Mouse (Mus musculus): ENCODE measurements around the gene 4930435E12Rik.

DNA sequence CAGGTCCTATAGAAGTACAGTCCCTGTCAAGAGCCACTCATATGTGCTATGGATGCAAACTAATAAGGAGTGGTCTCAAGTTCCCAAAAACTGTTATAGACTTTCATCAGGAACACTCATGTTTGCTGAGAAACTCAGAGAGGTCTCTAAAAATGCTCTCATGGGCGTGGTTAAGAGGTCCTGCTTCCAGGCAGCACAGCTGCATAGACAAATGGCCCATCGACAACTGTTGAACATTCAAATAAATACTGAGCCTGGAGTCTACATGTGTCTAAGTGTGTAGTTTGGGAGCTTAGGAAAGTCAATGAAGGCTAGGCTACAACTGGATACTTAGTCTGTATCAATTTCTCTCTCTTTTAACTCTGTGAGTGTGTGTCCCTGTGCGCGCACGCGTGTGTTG lies 57.4 kb downstream of the 4930435E12Rik start:
- TF ChIP-seq CTCF (IDR thresholded peaks at IDR 0.05; ENCODE audit: extremely low read depth, insufficient read length, insufficient replicate concordance, low read depth, low read length) (no peak), POLR2A (IDR thresholded peaks at IDR 0.05; ENCODE audit: low read depth, low read length) (no peak)
